Mouse (Mus musculus): Measurements from ENCODE around the gene Lefty1.

DNA sequence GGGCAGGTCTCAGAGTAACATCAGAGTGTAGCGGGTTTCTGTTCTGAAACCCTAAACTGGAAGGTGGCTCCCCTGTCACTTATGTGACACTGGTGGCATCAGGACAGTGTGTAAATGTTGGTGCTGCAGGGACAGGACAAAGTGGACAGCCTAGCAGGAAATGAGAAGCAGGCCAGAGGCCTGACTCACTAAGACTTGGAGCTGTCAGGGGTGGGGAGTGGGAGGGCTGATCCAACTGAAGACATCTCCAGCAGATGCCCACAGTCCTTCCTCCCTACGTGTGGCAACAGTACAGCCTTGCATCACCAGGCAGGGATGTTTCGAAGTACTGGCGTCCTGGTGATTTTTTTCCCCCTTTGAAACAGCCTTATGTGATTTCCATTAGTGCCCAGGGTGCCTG lies 9.7 kb downstream of the Lefty1 start:
- TF ChIP-seq CTCF (IDR thresholded peaks at IDR 0.05; ENCODE audit: low read depth, low read length) (no peak), POLR2A (IDR thresholded peaks at IDR 0.05; ENCODE audit: extremely low read depth, insufficient read depth, low read length) (no peak)
